Mouse (Mus musculus) thymus, adult 2 months (tissue): ENCODE data around the gene Srpk1. TPM values are rescaled to one million over a fixed set of nuclear protein-coding genes. Genes with fewer than 3 reads are reported as not detected.

Experiments
- DNase-seq: peaks from one replicate; pipeline ENCODE4 v3.0.0; 2021
- H3K27ac ChIP-seq: fragments of 200-500 bp; 2 replicates; pipeline ENCODE4 v1.5.1; 2012; ENCODE audit warnings: low read length, control low read depth; ENCODE audit not compliant: control insufficient read depth, insufficient read depth
- H3K27me3 ChIP-seq: fragments of 200-500 bp; 2 replicates; pipeline ENCODE4 v1.6.1; 2012; ENCODE audit warnings: mild to moderate bottlenecking, low read length, moderate library complexity, mixed read lengths; ENCODE audit not compliant: control insufficient read depth, insufficient read depth
- H3K36me3 ChIP-seq: fragments of 200-500 bp; 2 replicates; pipeline ENCODE4 v1.6.1; 2012; ENCODE audit warnings: mild to moderate bottlenecking, low read length, moderate library complexity; ENCODE audit not compliant: control insufficient read depth, insufficient read depth
- H3K4me1 ChIP-seq: fragments of 200-500 bp; replicated peaks from 2 replicates; pipeline ENCODE4 v1.6.1; 2012; ENCODE audit warnings: low read length; ENCODE audit not compliant: control insufficient read depth, insufficient read depth
- H3K4me3 ChIP-seq: fragments of 200-500 bp; 2 replicates; pipeline ENCODE4 v1.5.1; 2012; ENCODE audit warnings: mild to moderate bottlenecking, low read length, control low read depth, moderate library complexity; ENCODE audit not compliant: control insufficient read depth, insufficient read depth
- CTCF ChIP-seq: fragments of 200-500 bp; IDR thresholded peaks from 2 replicates; pipeline ENCODE4 v1.5.1; 2012; ENCODE audit warnings: mild to moderate bottlenecking, control low read depth, low read length, moderate library complexity, borderline replicate concordance; ENCODE audit not compliant: control insufficient read depth, poor library complexity, insufficient read depth; ENCODE audit errors: extremely low read depth
- POLR2A ChIP-seq: fragments of 200-500 bp; IDR thresholded peaks from 2 replicates; pipeline ENCODE4 v1.6.1; 2012; ENCODE audit warnings: mild to moderate bottlenecking, low read length, control low read depth, moderate library complexity; ENCODE audit not compliant: control insufficient read depth, poor library complexity, insufficient read depth; ENCODE audit errors: extremely low read depth
- WGBS: fragments of 180-500 bp; shearing (Covaris S2); methylation state at CpG from one replicate; pipeline ENCODE4 v1.1.7; 2018; 5-methylcytosine and 5-hydroxymethylcytosine counted together
- polyA plus RNA-seq: library from polyadenylated mRNA; depleted of rRNA; stranded (reverse); fragments of >200 nt; gene quantifications from 2 replicates; pipeline ENCODE4 v1.2.3, GENCODE M21; 2012

Gene Srpk1
- polyA plus RNA-seq, 1 experiment = 63.9 TPM

DNA sequence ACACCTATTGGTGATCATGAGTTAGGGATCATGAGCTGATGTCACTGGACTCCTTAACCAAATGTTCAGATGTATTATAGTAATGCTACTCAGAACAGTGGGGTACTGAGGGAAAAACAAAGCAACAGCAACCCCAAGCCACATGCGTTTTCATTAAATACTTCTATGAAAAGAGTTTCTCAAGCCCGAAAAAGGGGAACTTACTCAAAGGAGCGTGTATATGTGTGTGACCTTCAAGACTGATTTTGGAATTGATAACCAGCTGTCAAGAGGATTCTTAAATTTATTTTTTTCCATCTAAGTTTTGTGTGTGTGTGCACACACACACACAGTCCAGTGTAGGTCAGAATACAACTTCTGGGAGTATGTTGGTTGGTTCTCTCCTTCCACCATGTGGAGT is 17.6 kb upstream of the Srpk1 start:
- WGBS = 40% methylated on average over 3 of the region's 3 CpGs
- TF ChIP-seq POLR2A (no peak), CTCF (no peak)
- DNase-seq = no peak
- H3K4me3 ChIP-seq = no peak overlapping the region
- peaks cover 9% of the 10 kb centered on the region for H3K4me1 ChIP-seq
- no peak overlapping the region for H3K27ac ChIP-seq
- no peaks in the 10 kb centered on the region for H3K36me3 ChIP-seq
- H3K27me3 ChIP-seq = no peaks in the 10 kb centered on the region

DNA sequence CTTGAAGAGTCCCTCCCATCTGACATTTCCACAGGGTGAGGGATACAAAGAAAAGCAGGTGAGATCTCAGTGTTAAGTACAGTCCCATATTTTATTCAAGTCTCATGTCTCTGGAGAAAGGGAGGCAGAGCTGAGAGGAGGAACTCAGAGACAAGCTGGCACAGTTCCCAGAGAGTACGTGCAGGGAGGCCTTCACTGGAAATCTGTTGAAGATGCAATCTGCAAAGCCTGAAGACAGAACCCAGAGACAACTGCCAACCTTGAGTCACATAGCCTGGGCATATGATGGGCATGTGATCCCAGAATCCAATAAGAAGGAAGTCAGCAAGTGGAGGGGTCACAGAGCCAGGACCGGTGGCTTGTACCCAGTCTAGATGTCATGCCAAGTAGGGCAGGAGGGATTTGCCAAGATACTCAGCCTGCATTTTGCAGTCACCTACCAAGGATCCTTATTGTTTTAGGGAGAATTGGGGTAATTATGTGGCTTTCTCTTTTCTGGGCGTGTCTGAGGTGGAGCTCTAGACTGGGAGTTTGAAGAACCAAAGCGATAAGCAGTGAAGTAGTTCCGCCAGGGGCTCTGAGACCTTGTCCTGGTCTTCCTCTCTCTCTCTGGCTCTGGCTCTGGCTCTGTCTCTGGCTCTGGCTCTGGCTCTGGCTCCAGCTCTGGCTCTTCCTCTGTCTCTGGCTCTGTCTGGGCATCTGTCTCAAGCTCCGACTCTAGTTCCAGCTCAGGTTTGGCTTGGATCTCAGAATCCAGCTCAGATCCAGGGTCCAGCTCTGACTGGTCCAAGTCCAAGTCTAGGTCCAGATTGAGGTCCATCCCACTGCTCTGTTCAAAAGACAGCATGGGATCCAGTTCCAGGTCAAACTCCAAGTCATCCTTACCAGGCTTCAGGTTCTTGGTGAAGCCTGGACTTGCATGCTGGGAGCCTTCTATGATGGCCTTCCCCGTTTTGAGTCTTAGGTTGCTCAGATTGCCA is 15.5 kb upstream of the Srpk1 start:
- Histone ChIP-seq H3K27ac (no peak overlapping the region), H3K36me3 (no peaks in the 10 kb centered on the region), H3K4me1 (peaks cover 9% of the 10 kb centered on the region), H3K4me3 (no peak overlapping the region), H3K27me3 (no peaks in the 10 kb centered on the region)
- 84% methylated on average over 7 of the region's 7 CpGs for WGBS
- TF ChIP-seq POLR2A = no peak
- no peak for TF ChIP-seq CTCF
- no peak for DNase-seq

DNA sequence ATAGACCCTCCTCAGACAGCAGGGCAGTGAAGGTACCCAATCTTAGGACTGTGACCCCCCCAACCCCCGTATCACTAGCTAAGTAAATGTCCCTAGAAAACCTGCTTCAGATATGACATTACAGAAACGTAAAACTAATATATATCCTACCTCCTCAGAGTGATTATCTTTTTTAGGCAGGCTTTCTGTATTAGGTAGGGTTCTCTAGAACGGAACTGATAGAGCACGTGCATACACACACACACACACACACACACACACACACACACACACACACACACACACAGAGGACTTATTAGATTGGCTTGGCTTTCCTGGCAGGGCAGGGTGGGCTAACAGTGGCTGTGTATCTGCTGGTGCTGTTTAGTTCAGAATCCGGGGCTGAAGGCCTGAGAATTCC is 13.3 kb upstream of the Srpk1 start:
- Histone ChIP-seq H3K27me3 (no peaks in the 10 kb centered on the region; the same call in 1 of the 2 replicates), H3K4me1 (no peaks in the 10 kb centered on the region), H3K4me3 (no peak overlapping the region), H3K27ac (no peak overlapping the region), H3K36me3 (no peaks in the 10 kb centered on the region)
- DNase-seq = no peak
- WGBS = 93% methylated on average over 5 of the region's 5 CpGs
- TF ChIP-seq POLR2A (no peak), CTCF (no peak)

DNA sequence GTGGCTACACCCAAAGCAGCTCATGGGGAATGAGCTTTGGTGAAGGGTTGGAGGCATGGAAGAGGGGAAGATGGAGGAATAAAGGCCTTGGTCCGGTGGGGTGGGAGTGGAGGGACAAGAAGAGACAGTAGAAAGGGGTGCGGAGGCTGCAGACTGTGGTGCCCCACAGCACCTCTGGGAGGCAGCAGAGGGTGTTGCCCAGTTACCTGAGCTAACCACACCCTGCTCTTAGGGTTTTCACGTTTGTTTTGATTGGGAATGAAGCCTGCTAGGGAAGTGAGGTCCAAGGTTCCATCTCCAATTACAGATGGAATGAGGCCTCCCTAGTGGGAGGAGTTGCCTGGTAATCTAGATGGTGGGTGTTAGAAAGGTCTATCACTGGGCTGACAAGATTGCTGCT is 6.6 kb upstream of the Srpk1 start:
- Histone ChIP-seq H3K27me3 (no peaks in the 10 kb centered on the region; the same call in 1 of the 2 replicates), H3K27ac (no peak overlapping the region), H3K4me1 (peaks cover 8% of the 10 kb centered on the region), H3K36me3 (no peaks in the 10 kb centered on the region), H3K4me3 (no peak overlapping the region)
- WGBS = 72% methylated on average over 3 of the region's 3 CpGs
- TF ChIP-seq POLR2A = no peak
- TF ChIP-seq CTCF = no peak
- no peak for DNase-seq

DNA sequence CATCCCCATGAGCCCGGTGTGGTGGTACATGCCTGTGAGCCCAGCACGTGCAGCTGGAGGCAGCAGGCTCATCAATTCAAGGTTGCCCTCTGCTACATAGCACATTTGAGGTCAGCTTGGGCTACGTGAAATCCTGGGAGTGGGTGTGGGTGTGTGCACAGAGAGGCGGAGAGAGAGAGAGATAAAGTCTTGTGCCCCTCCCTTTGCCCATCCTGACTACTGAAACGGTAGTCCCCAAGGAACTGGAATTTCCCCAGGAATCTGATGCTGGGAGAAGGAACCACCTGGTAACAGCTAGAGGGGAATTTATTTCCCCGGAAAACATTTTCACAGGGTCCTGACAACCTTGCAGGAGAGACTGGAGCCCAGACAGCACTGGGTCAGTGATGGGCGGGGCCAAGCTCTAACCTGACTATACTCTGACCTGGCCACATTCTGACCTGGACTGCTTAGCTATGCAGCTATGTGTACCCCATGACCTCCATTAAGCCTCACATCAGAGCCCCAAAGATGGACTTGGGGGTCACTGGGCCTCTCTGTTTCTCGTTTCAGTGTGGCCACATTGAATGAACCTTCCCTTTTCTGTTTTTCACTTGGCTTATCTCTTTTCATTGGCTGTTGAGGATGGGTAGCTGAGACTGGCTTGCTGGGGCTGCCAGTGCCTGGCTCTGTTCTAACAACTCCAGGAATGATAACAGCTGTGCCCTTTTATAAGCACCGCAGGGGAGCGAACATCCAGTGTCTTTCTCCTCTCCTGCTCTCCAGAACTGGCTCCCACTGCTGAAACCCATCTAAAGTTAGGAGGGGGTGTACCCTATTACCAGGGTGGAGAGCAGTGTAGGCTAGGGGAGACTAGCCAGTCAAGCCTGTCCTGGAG is 6.0 kb upstream of the Srpk1 start:
- no peak overlapping the region for H3K4me3 ChIP-seq
- no peak for DNase-seq
- 88% methylated on average over 10 of the region's 10 CpGs for WGBS
- peaks cover 8% of the 10 kb centered on the region for H3K4me1 ChIP-seq
- no peaks in the 10 kb centered on the region for H3K36me3 ChIP-seq
- no peak overlapping the region for H3K27ac ChIP-seq
- no peak for TF ChIP-seq CTCF
- TF ChIP-seq POLR2A = no peak
- no peaks in the 10 kb centered on the region; the same call in 1 of the 2 replicates for H3K27me3 ChIP-seq

DNA sequence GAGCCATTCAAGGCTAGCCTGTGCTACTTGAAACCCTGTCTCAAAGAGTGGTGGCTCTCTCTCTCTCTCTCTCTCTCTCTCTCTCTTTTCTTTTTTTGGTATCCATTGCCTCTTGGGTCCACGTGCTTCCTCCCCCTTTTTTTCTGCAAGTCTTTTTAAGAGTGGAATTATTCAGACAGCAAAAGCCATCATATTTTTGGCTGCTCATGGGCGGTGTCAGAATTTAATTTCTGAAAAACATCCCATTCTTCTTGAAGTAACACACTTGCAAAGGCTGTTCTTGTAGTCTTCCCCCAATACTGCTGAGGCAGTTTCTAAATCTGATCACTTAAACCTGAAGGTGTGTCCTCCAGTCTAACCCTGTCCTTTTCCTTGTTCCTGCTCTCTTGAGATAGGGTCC is 4.4 kb upstream of the Srpk1 start:
- peaks cover 10% of the 10 kb centered on the region for H3K4me1 ChIP-seq
- TF ChIP-seq CTCF = no peak
- TF ChIP-seq POLR2A = no peak

More for the DNA sequence above, 4.4 kb upstream of the Srpk1 start:
- no peaks in the 10 kb centered on the region for H3K27me3 ChIP-seq
- 89% methylated on average over 2 of the region's 2 CpGs for WGBS
- no peak for DNase-seq
- no peak overlapping the region for H3K4me3 ChIP-seq
- H3K36me3 ChIP-seq = no peaks in the 10 kb centered on the region
- no peak overlapping the region for H3K27ac ChIP-seq
